Mouse (Mus musculus): ENCODE data around the gene Pde7b.
A peak's percentile ranks its signal among the peaks of the same experiment; 100 is the strongest.

The Pde7b gene

GRCm38 (mm10) chr10:20719201-20719600 is 5.7 kb downstream of the Pde7b start:
- no peak for DNase-seq

DNA sequence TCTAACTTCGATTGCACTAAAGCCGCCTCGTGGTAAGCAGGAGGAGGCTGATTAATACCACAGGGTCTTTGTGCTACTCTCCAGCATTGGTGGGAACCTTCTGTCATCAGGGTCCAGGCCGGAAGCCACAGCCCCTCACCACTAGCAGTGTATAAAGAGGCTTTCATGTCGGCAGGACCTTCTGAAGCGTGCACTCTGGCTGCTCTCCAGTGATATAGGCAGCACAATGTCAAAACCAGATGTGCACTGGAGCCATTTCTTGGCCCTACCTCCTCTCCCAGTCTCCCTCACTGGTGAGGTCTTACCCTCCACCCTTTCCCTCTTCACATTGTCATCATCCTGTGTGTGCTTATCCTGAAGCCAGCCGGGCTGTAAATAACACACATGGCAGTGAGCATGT is 24.2 kb downstream of the Pde7b start:
- DNase-seq: no peak

DNA sequence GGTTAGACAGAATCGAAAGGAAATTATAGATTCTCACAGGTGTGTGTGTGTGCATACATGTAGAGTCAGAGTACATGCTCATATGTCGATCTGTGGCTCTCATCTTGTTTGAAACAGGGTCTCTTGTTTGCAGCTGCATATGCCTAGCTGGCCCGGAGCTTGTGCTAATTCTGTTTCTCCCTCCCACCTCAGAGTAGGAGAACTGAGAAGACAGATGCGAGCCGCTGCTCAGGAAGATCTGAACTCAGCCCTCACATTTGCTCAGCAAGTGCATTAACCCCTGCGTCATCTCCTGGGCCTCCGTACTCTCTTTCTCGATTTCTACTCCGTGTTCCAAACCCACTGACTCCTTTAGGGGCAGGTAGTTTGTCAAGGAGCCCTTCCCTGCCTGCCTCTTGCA is 25.0 kb downstream of the Pde7b start:
- no peak for DNase-seq

GRCm38 (mm10) chr10:20695637-20696036 is 29.2 kb downstream of the Pde7b start:
- no peak for DNase-seq

DNA sequence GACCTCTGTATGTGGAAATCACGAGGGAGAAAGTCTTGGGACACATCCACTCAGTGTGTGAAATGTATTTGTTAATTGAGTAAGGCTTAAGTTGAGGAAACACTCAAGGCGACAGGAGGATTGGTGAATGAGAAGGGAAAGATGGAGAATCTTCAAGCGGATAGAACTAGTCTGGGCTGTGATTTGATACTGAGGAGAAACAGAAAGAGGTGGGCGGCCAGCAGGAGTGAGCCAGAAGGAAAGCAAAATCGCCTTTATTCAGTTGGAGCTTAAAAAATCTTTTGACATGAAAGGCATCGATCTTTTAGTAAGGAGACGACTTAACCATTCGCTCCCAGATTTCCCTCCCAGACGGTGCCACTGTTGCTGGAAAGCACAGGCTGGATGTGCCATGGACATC is 34.9 kb downstream of the Pde7b start:
- DNase-seq: no peak

- DNase-seq: no peak
Observed at GRCm38 (mm10) chr10:20684151-20684550, 40.7 kb downstream of the Pde7b start.

- no peak for DNase-seq
Observed at GRCm38 (mm10) chr10:20680986-20681385, 43.9 kb downstream of the Pde7b start.

- no peak for DNase-seq
Observed at GRCm38 (mm10) chr10:20675321-20675720, 49.6 kb downstream of the Pde7b start.

GRCm38 (mm10) chr10:20673798-20674197 is 51.1 kb downstream of the Pde7b start:
- peak; percentile 89 for DNase-seq

DNA sequence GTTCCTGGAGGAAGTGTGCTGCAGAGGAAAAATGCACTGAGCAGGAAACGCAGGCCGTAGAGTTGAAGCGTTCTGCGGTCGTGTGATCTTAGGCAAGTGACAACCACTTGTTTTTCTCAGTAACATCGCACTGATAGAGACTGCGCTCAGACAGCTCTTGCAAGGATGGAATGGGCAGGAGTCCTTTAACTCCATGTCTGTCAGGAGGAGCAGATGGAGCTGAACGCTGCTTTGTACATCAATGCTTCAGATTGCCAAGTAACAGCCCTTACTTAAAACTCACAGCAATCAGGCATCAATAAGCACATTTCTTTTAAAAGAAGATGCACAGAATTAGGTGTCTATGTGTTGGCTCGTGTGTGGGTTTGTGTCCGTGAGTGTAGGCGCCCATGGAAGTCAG is 52.3 kb downstream of the Pde7b start:
- DNase-seq: peak; percentile 45

DNA sequence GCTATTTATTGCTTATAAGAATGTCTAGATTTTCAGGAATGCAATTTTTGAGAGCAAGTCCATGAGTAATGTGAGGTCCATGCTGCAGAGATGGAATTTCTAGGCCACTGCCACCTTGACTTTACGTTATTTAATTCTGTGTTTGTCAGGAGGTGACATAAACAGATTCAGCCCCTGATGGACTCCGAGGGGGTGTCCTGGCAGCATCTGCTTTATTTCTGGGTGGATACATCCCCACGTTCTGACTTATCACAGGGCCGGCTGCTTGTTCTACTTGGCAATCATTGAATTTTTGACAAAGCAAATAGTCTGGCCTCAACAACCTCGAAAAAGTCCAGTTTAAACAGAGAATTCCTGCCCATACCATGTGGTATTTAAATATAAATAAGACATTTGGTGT is 53.3 kb downstream of the Pde7b start:
- DNase-seq: no peak

DNA sequence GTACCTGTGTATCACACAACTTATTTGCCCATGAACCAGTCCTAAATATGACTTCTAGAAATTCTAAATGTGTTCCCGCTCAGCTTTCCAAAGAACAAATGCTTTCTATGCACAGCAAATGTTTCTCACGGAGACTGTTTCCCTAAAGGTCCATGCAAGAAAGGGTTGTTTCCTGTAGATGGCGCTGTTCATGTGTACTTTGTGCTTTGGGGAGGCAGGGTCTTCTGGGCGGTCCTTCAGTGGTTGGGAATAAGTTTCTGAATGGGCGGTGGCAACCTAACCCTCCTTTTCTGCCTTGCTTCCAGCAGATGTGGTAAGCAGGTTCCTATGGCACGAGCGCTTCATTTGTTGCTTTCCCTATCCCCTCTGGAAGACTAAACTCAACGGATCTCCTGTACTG is 54.3 kb downstream of the Pde7b start:
- no peak for DNase-seq

GRCm38 (mm10) chr10:20669467-20669866 is 55.4 kb downstream of the Pde7b start:
- DNase-seq: no peak

- no peak for DNase-seq
Observed at GRCm38 (mm10) chr10:20668577-20668976, 56.3 kb downstream of the Pde7b start.

DNA sequence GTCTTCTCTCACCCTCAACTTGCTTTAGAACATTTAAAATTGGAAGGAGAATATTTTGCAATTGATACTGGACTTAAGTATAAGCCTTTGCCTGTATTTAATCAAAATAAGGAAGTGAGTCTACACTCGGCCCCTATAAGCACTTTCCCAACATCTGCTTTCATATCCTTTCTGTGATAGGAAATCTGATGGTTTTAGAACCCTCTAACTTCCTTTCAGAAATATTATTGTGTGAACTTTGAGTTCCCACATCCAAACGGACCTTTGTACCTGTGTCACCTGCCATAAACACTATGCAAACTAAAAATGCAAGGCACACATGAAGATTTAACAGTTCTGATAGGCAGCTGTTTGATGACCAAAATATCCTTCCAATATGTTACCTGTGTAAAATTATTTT is 58.2 kb downstream of the Pde7b start:
- no peak for DNase-seq

DNA sequence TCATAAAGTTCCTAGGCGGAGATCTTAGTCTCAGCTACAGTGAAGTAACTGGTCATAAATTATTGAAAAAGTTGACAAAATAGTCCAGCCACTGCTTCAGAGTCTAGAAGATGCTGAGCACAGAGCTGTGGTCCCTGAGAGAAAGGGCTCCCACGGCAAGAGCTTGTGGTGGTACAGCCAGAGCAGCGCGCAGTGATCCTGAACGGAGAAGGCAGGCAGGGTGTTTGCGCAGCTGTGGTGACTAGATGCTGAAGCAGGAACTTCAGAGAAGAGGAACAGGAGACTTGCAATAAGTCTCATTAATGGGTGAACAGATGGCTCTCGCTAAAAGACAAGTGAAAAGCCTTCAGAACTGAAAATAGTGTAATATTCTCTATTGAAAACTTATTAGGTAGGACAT is 61.9 kb downstream of the Pde7b start:
- no peak for DNase-seq

DNA sequence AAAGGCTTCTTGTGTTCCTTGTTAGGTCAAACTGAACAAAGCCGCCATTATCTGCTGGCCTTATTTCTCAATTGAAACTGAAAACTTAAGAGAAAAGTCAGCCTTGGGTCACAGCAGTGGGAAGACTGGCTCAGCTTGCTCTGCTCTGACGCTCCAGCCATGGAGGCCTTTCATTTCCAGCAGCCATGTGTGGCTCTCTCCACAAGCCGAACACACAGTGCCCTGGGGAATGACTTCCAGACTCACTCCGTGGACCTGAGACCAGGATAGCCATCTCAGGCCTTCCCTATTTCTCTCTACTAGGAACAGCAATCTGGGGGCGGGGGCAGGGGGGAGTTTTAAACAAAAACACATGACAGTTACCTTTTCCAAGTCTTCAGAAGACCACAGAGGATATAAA is 63.2 kb downstream of the Pde7b start:
- DNase-seq: no peak

- no peak for DNase-seq
Observed at GRCm38 (mm10) chr10:20659718-20660117, 65.2 kb downstream of the Pde7b start.

DNA sequence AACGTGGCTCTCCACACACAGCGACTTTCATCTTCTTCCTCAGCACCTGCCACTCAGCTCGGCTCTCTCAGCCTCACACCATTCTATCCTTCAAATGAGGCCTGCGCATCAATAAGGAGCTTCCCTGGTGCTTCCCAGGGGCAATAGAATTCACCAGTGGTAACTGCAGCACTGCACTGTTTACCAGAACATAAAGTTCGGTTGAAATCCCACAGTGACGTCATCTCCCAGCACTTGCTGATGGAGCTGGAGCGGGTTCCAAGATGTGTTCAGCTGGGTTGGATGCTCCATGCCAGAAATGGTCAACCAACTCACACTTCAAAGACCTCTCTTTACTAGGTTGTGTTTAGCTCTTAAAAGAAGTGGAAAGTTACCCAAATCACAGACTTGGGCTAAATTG is 65.6 kb downstream of the Pde7b start:
- DNase-seq: no peak

GRCm38 (mm10) chr10:20658716-20659115 is 66.2 kb downstream of the Pde7b start:
- no peak for DNase-seq

GRCm38 (mm10) chr10:20657316-20658081 is 67.4 kb downstream of the Pde7b start:
- DNase-seq: no peak

GRCm38 (mm10) chr10:20654590-20654989 is 70.3 kb downstream of the Pde7b start:
- no peak for DNase-seq

DNA sequence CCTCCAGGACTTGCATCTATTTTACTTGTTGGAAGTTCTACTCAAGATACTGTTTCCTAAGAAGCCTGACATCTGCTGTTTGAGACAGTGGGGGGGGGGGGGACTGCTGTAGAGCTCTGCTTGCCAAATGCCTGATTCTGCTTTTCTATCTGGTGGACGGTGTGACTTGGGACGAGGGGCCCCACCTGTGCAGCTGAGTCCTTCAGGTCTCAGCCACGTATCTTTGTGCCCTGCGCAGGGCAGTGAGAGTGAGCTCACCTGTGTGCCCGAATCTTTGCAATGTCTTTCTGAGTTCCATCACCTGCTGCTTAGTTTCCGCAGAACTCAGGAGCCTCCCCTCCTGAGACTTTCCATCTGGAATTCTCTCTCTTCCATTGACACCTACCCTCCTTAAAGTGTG is 70.7 kb downstream of the Pde7b start:
- no peak for DNase-seq

GRCm38 (mm10) chr10:20653299-20653698 is 71.6 kb downstream of the Pde7b start:
- DNase-seq: no peak

DNA sequence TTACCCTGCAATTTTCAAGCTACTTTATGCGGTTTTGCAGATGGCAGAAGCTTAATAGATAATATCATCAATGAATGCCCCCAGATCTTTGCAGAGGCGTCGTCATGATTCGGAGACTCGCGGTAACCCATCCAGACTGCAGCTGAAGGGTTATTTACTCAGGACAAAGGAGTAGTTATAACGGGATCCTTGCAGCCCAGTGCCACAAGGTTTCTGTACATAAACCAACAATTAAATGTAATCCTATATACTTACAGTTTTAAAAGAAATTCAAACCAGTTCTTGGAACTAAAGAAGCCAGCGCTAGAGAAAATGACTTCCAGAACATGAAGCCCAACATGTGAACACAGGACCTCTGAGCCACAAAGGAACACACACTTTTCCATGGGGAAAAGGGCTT is 88.5 kb downstream of the Pde7b start:
- DNase-seq: no peak

- DNase-seq: no peak
Observed at GRCm38 (mm10) chr10:20633085-20633415, 91.8 kb downstream of the Pde7b start.
